Mouse (Mus musculus) intestine, embryonic 15.5 days (tissue): Measurements from ENCODE around the gene Tmem117. TPM values are rescaled to one million over a fixed set of nuclear protein-coding genes. Genes with fewer than 3 reads are reported as not detected.

Experiments
- ATAC-seq: fragments of 200-750 bp; cut with Nextera tagmentation; 2 replicates; pipeline ENCODE4 v1.8.0; 2017; ENCODE audit warnings: moderate TSS enrichment, moderate library complexity
- H3K27ac ChIP-seq: fragments of 300-500 bp; sonication (generic); 2 replicates; pipeline ENCODE4 v1.5.1; 2015; ENCODE audit warnings: mild to moderate bottlenecking, inconsistent platforms
- H3K27me3 ChIP-seq: fragments of 300-500 bp; sonication (generic); replicated peaks from 2 replicates; pipeline ENCODE4 v1.6.1; 2015; ENCODE audit warnings: inconsistent platforms
- H3K36me3 ChIP-seq: fragments of 300-500 bp; sonication (generic); 2 replicates; pipeline ENCODE4 v1.6.1; 2015; ENCODE audit warnings: inconsistent platforms
- H3K4me1 ChIP-seq: fragments of 300-500 bp; sonication (generic); replicated peaks from 2 replicates; pipeline ENCODE4 v1.6.1; 2015; ENCODE audit warnings: inconsistent platforms
- H3K4me2 ChIP-seq: fragments of 300-500 bp; sonication (generic); replicated peaks from 2 replicates; pipeline ENCODE4 v1.6.1; 2015; ENCODE audit warnings: mild to moderate bottlenecking, inconsistent platforms
- H3K4me3 ChIP-seq: fragments of 300-500 bp; sonication (generic); replicated peaks from 2 replicates; pipeline ENCODE4 v1.5.1; 2015; ENCODE audit warnings: inconsistent platforms
- H3K9ac ChIP-seq: fragments of 300-500 bp; sonication (generic); 2 replicates; pipeline ENCODE4 v1.6.1; 2015; ENCODE audit warnings: inconsistent platforms
- H3K9me3 ChIP-seq: fragments of 300-500 bp; sonication (generic); 2 replicates; pipeline ENCODE4 v1.6.1; 2016; ENCODE audit warnings: inconsistent platforms
- WGBS: fragments of 180-500 bp; shearing (Covaris S2); methylation state at CpG from one replicate; pipeline ENCODE4 v1.1.7; 2015; 5-methylcytosine and 5-hydroxymethylcytosine counted together
- polyA plus RNA-seq: library from polyadenylated mRNA; unstranded; fragments of >200 nt; fragmentation: Nextera tagmentation; extraction: Ambion mirVana; gene quantifications from 2 replicates; pipeline ENCODE4 v1.2.1, GENCODE M21; 2015

Tmem117 gene
- polyA plus RNA-seq, 1 experiment from 2014 or later: 2.5 TPM

GRCm38 (mm10) chr15:94795484-94795883, 166.5 kb downstream of the Tmem117 start:
- Histone ChIP-seq H3K9ac (no peak overlapping the region), H3K36me3 (no peaks in the 10 kb centered on the region), H3K4me2 (no peak overlapping the region), H3K27me3 (no peaks in the 10 kb centered on the region), H3K4me3 (no peak overlapping the region), H3K4me1 (no peaks in the 10 kb centered on the region), H3K9me3 (no peaks in the 10 kb centered on the region), H3K27ac (no peak overlapping the region)
- ATAC-seq: no peak
- 60% methylated on average over 4 of the region's 4 CpGs for WGBS

GRCm38 (mm10) chr15:94798236-94798635, 169.2 kb downstream of the Tmem117 start:
- Histone ChIP-seq H3K36me3 (no peaks in the 10 kb centered on the region), H3K9me3 (no peaks in the 10 kb centered on the region), H3K4me3 (no peak overlapping the region), H3K27ac (no peak overlapping the region), H3K9ac (no peak overlapping the region), H3K4me1 (no peaks in the 10 kb centered on the region), H3K4me2 (no peak overlapping the region), H3K27me3 (no peaks in the 10 kb centered on the region)
- no peak for ATAC-seq
- 63% methylated on average over 3 of the region's 3 CpGs for WGBS

DNA sequence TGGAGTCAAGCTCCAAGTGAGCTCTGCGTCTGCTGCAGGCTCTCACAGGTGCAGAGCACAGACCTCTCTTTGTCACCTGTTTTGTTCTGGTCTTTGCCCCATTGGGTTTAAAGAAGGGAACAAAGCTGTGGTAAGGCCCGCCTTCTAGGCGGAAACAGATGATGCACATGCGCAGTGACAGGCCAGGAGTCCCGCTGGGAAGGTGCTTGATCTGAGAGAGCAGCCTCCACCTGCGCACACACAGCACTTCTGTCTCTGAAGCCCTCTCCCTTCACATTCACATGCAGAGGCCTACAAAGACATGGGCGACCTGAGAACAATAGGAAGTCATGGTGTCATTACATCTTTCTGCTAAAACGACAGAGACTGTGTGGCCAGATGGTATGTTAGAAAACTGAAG, 172.4 kb downstream of the Tmem117 start:
- no peak overlapping the region for H3K4me3 ChIP-seq
- H3K27ac ChIP-seq: no peak overlapping the region
- H3K9me3 ChIP-seq: no peaks in the 10 kb centered on the region
- WGBS: 79% methylated on average over 8 of the region's 8 CpGs
- no peaks in the 10 kb centered on the region for H3K4me1 ChIP-seq
- H3K36me3 ChIP-seq: no peaks in the 10 kb centered on the region
- no peak overlapping the region for H3K4me2 ChIP-seq
- no peaks in the 10 kb centered on the region for H3K27me3 ChIP-seq
- no peak for ATAC-seq
- no peak overlapping the region for H3K9ac ChIP-seq

- 81% methylated on average over 17 of the region's 17 CpGs for WGBS
- no peak overlapping the region for H3K4me2 ChIP-seq
- no peak overlapping the region for H3K27ac ChIP-seq
- H3K36me3 ChIP-seq: no peaks in the 10 kb centered on the region
- H3K9me3 ChIP-seq: no peaks in the 10 kb centered on the region
- H3K9ac ChIP-seq: no peak overlapping the region
- no peaks in the 10 kb centered on the region for H3K4me1 ChIP-seq
- H3K4me3 ChIP-seq: no peak overlapping the region
- no peaks in the 10 kb centered on the region for H3K27me3 ChIP-seq
- no peak for ATAC-seq
Measured at GRCm38 (mm10) chr15:94802820-94803219, 173.8 kb downstream of the Tmem117 start.

DNA sequence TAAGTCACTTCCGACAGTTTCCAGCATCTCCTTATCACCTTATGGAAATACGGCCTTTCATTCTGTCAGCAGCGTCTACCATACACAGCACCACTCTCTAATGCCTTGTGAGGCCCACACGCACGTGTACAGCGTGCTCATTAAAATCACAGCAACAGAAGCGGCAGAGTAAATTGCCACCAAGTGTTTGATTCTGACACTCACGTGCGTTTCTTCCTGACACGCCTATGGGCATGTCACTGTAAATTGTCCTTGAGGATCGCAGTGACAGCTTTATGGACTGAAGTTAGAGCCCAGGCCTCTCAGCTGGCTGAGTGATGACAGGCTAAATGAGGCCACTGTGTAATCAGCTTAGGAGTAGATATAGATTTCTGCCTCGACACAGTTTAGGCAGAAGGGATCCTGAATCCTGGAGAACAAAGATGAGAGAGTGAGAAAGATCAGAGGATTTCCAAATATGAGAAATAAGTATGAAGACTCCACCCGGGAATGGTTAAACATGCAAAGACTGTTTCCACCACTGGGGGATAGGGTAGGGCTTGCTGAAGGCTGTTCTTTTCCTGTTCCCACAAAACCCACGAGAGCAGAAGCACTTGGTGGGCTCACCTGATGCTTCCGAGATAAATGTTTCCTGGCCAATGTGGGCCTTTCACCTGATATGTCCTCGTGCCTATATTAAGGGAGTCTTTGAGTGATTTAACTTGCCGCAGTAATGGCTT, 174.8 kb downstream of the Tmem117 start:
- Histone ChIP-seq H3K27me3 (no peaks in the 10 kb centered on the region), H3K36me3 (no peaks in the 10 kb centered on the region), H3K4me2 (no peak overlapping the region), H3K27ac (no peak overlapping the region), H3K9ac (no peak overlapping the region), H3K9me3 (no peaks in the 10 kb centered on the region), H3K4me1 (no peaks in the 10 kb centered on the region), H3K4me3 (no peak overlapping the region)
- peak; percentile 63 for ATAC-seq
- WGBS: 39% methylated on average over 17 of the region's 17 CpGs

- Histone ChIP-seq H3K27ac (no peak overlapping the region), H3K36me3 (no peaks in the 10 kb centered on the region), H3K27me3 (no peaks in the 10 kb centered on the region), H3K4me1 (no peaks in the 10 kb centered on the region), H3K4me2 (no peak overlapping the region), H3K4me3 (no peak overlapping the region), H3K9me3 (no peaks in the 10 kb centered on the region), H3K9ac (no peak overlapping the region)
- 81% methylated on average over 3 of the region's 3 CpGs for WGBS
- no peak for ATAC-seq
Measured at GRCm38 (mm10) chr15:94806005-94806404, 177.0 kb downstream of the Tmem117 start.

DNA sequence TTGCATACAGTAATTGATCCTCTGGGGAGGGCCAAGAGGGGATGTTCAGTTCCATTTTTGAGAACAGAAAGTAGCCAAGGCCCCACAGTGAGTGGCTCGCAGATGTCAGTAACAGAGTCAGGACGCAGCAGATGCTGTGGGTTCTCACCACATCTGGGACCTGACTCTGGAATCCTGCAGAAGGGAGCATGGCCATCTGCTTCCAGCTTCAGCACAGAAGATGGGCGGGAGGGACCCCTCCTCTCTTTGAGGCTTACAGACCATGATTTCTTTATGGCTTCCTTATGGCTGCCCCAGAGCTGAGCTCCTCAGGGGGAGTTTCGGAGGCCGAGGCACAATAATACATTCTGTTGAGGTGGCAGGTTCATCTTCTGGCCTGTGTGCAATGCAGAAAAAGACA, 182.5 kb downstream of the Tmem117 start:
- no peaks in the 10 kb centered on the region for H3K27me3 ChIP-seq
- ATAC-seq: no peak
- H3K27ac ChIP-seq: no peak overlapping the region
- WGBS: 58% methylated on average over 5 of the region's 5 CpGs
- no peak overlapping the region for H3K9ac ChIP-seq
- no peaks in the 10 kb centered on the region for H3K9me3 ChIP-seq
- no peaks in the 10 kb centered on the region for H3K36me3 ChIP-seq
- no peak overlapping the region for H3K4me2 ChIP-seq
- no peak overlapping the region for H3K4me3 ChIP-seq
- no peaks in the 10 kb centered on the region for H3K4me1 ChIP-seq

DNA sequence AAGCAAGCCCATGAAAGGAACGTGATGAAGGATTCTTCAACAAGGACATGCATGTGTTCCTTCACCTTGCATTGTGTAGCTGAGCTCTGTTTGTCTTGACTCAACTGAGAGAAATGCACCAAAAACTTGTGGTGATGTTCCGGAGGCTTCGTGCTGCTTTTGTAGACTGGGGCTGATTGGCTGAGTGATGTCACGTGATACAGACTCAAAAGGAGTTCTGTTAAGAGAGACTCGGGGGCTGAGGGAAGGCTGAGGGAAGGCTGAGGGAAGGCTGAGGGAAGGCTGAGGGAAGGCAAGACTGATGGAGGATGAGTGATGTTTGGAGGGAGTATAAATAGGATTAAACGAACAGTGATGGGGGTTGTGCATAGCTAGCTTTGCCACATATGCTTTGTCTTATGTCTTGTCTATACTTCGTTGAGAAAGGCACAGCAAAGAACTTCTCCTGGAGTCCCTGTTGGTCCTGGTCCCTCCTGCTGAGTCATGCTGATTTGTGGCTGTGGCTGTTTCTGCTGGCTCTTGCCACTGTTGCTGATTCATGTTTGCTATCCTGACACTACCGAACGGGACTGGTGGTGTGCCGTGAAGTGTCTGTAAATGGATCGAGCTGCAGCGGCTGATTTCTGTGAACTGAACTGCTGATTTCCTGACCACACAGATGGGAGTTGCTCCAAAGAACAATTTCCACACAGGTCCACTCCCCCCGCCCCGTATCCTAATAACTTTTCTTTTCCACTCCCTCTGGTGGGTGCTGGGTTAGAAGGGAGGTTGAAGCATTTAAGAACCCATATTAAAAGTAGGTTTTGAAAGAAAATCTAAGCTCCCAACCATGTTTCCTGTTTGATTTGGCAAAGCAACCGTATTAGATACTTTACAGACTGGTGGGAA, 185.4 kb downstream of the Tmem117 start:
- Histone ChIP-seq H3K4me2 (no peak overlapping the region), H3K27ac (no peak overlapping the region), H3K36me3 (no peaks in the 10 kb centered on the region), H3K9me3 (no peaks in the 10 kb centered on the region), H3K4me1 (no peaks in the 10 kb centered on the region), H3K27me3 (no peaks in the 10 kb centered on the region), H3K9ac (no peak overlapping the region), H3K4me3 (no peak overlapping the region)
- 82% methylated on average over 15 of the region's 15 CpGs for WGBS
- no peak for ATAC-seq

DNA sequence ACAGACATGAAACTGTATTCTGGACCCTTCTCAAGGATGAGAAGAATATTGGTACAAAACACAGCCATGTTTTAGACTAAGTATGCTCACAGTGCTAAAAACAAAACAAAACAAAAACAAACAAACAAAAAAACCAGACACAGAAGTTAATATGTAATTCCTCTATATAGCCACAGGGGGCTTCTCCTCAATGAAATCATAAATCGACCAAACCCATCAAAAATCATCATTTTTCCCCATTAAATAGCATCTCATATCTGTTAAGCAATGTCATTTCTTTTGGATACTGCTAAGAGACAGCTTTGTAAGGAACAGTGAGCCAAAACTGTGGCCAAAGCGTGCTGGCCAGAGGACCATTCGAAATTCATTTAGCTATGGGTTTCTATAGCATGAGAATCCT, 206.6 kb downstream of the Tmem117 start:
- H3K27me3 ChIP-seq: no peaks in the 10 kb centered on the region
- no peak overlapping the region for H3K27ac ChIP-seq
- H3K36me3 ChIP-seq: no peaks in the 10 kb centered on the region
- no peaks in the 10 kb centered on the region for H3K4me1 ChIP-seq
- no peak overlapping the region for H3K4me3 ChIP-seq
- no peak overlapping the region for H3K4me2 ChIP-seq
- WGBS: 90% methylated on average over 3 of the region's 3 CpGs
- no peak overlapping the region for H3K9ac ChIP-seq
- H3K9me3 ChIP-seq: no peaks in the 10 kb centered on the region
- ATAC-seq: no peak

GRCm38 (mm10) chr15:94838646-94839045, 209.6 kb downstream of the Tmem117 start:
- no peak overlapping the region for H3K9ac ChIP-seq
- H3K36me3 ChIP-seq: no peaks in the 10 kb centered on the region
- H3K9me3 ChIP-seq: no peaks in the 10 kb centered on the region
- ATAC-seq: no peak
- no peak overlapping the region for H3K27ac ChIP-seq
- no peak overlapping the region for H3K4me2 ChIP-seq
- 85% methylated on average over 4 of the region's 4 CpGs for WGBS
- H3K4me1 ChIP-seq: no peaks in the 10 kb centered on the region
- H3K4me3 ChIP-seq: no peak overlapping the region
- H3K27me3 ChIP-seq: no peaks in the 10 kb centered on the region

GRCm38 (mm10) chr15:94847501-94847900, 218.5 kb downstream of the Tmem117 start:
- Histone ChIP-seq H3K9ac (no peak overlapping the region), H3K4me3 (no peak overlapping the region), H3K4me2 (no peak overlapping the region), H3K27ac (no peak overlapping the region), H3K9me3 (no peaks in the 10 kb centered on the region), H3K27me3 (no peaks in the 10 kb centered on the region), H3K4me1 (no peaks in the 10 kb centered on the region), H3K36me3 (no peaks in the 10 kb centered on the region)
- ATAC-seq: no peak
- WGBS: 75% methylated on average over 2 of the region's 2 CpGs

- 69% methylated on average over 6 of the region's 6 CpGs for WGBS
- no peak overlapping the region for H3K27ac ChIP-seq
- H3K4me2 ChIP-seq: no peak overlapping the region
- no peaks in the 10 kb centered on the region for H3K27me3 ChIP-seq
- H3K9me3 ChIP-seq: no peaks in the 10 kb centered on the region
- H3K9ac ChIP-seq: no peak overlapping the region
- H3K4me1 ChIP-seq: no peaks in the 10 kb centered on the region
- no peak overlapping the region for H3K4me3 ChIP-seq
- no peaks in the 10 kb centered on the region for H3K36me3 ChIP-seq
- no peak for ATAC-seq
Measured at GRCm38 (mm10) chr15:94859641-94860040, 230.6 kb downstream of the Tmem117 start.

GRCm38 (mm10) chr15:94861173-94861572, 232.1 kb downstream of the Tmem117 start:
- H3K9me3 ChIP-seq: no peaks in the 10 kb centered on the region
- H3K27ac ChIP-seq: no peak overlapping the region
- no peak overlapping the region for H3K4me2 ChIP-seq
- no peak for ATAC-seq
- no peak overlapping the region for H3K9ac ChIP-seq
- WGBS: 90% methylated on average over 2 of the region's 2 CpGs
- H3K27me3 ChIP-seq: no peaks in the 10 kb centered on the region
- H3K36me3 ChIP-seq: no peaks in the 10 kb centered on the region
- no peak overlapping the region for H3K4me3 ChIP-seq
- H3K4me1 ChIP-seq: no peaks in the 10 kb centered on the region
